ENCODE assay signal across 10 mouse cellular contexts in genomic region chr11:96251480-96252031, GRCm38 (mm10). TPM values are rescaled to one million over a fixed set of nuclear protein-coding genes. Genes with fewer than 3 reads are reported as not detected.
DNase-seq lines count a peak whose midpoint lies in the region; ATAC-seq lines count a peak whose summit lies in the region.
"Had no signal": no experiment of that assay in that cellular context is flagged by ENCODE, and none has a peak within 500 bp of the region (broad histone marks: within the 10 kb centered on the region; RNA-seq: fewer than 3 reads in every experiment).

No protein-coding gene starts in this region.

- no peaks in the 10 kb centered on the region for H3K4me1 ChIP-seq in midbrain, embryonic 11.5 days (ENCODE audit: control insufficient read depth, insufficient read depth, low read length)
- H3K4me1 ChIP-seq in midbrain, embryonic 16.5 days (ENCODE audit: control insufficient read depth, insufficient read depth, low read length): no peaks in the 10 kb centered on the region
- H3K4me1 ChIP-seq in embryonic facial prominence, embryonic 10.5 days: peaks cover 4% of the 10 kb centered on the region; the same call in 1 of the 2 replicates
- no peaks in the 10 kb centered on the region for H3K4me1 ChIP-seq in hindbrain, embryonic 14.5 days (replicated peaks; ENCODE audit: control insufficient read depth, insufficient read depth, low read length)
- H3K4me1 ChIP-seq: liver, embryonic 15.5 days had no signal

- H3K4me3 ChIP-seq in midbrain, embryonic 11.5 days (ENCODE audit: low read depth, low read length): no peak overlapping the region
- H3K4me3 ChIP-seq in midbrain, embryonic 16.5 days (ENCODE audit: low read depth, low read length): no peak overlapping the region
- peak overlapping the region; percentile 16; the same call in 1 of the 2 replicates for H3K4me3 ChIP-seq in embryonic facial prominence, embryonic 10.5 days
- no peak overlapping the region for H3K4me3 ChIP-seq in hindbrain, embryonic 14.5 days (replicated peaks; ENCODE audit: low read length)
- H3K4me3 ChIP-seq: liver, embryonic 15.5 days had no signal

- no peak overlapping the region for H3K4me2 ChIP-seq in midbrain, embryonic 11.5 days
- no peak overlapping the region for H3K4me2 ChIP-seq in midbrain, embryonic 16.5 days (ENCODE audit: low read length)
- no peak overlapping the region for H3K4me2 ChIP-seq in hindbrain, embryonic 14.5 days (replicated peaks)
- H3K4me2 ChIP-seq: liver, embryonic 15.5 days had no signal

- no peak overlapping the region for H3K9ac ChIP-seq in midbrain, embryonic 11.5 days (ENCODE audit: low read length)
- no peak overlapping the region for H3K9ac ChIP-seq in midbrain, embryonic 16.5 days (ENCODE audit: low read depth, low read length)
- H3K9ac ChIP-seq in hindbrain, embryonic 14.5 days: no peak overlapping the region
- H3K9ac ChIP-seq: liver, embryonic 15.5 days had no signal

- H3K27ac ChIP-seq in midbrain, embryonic 11.5 days (ENCODE audit: low read depth, low read length): no peak overlapping the region
- no peak overlapping the region for H3K27ac ChIP-seq in midbrain, embryonic 16.5 days (ENCODE audit: low read length)
- H3K27ac ChIP-seq in embryonic facial prominence, embryonic 10.5 days (replicated peaks): no peak overlapping the region
- no peak overlapping the region for H3K27ac ChIP-seq in hindbrain, embryonic 14.5 days
- H3K27ac ChIP-seq: liver, embryonic 15.5 days had no signal

- no peaks in the 10 kb centered on the region for H3K36me3 ChIP-seq in midbrain, embryonic 11.5 days (ENCODE audit: control insufficient read depth, insufficient read depth, low read length)
- H3K36me3 ChIP-seq in midbrain, embryonic 16.5 days (ENCODE audit: control insufficient read depth, insufficient read depth, low read length): no peaks in the 10 kb centered on the region
- H3K36me3 ChIP-seq in embryonic facial prominence, embryonic 10.5 days (replicated peaks): no peaks in the 10 kb centered on the region
- no peaks in the 10 kb centered on the region for H3K36me3 ChIP-seq in hindbrain, embryonic 14.5 days (replicated peaks; ENCODE audit: control insufficient read depth, insufficient read depth)
- H3K36me3 ChIP-seq: liver, embryonic 15.5 days had no signal

- peaks cover 84% of the 10 kb centered on the region for H3K27me3 ChIP-seq in midbrain, embryonic 11.5 days (ENCODE audit: control insufficient read depth, insufficient read depth, low read length)
- H3K27me3 ChIP-seq in midbrain, embryonic 16.5 days (ENCODE audit: control insufficient read depth, insufficient read depth, low read depth, low read length): peaks cover 89% of the 10 kb centered on the region
- H3K27me3 ChIP-seq in embryonic facial prominence, embryonic 10.5 days (replicated peaks; ENCODE audit: low read depth, poor library complexity, severe bottlenecking): peaks cover 100% of the 10 kb centered on the region
- H3K27me3 ChIP-seq in hindbrain, embryonic 14.5 days (ENCODE audit: control insufficient read depth, insufficient read depth, low read length): peaks cover 98% of the 10 kb centered on the region

- no peaks in the 10 kb centered on the region; the same call in 1 of the 2 replicates for H3K9me3 ChIP-seq in midbrain, embryonic 11.5 days (ENCODE audit: control insufficient read depth, low read length)
- no peaks in the 10 kb centered on the region; the same call in 1 of the 2 replicates for H3K9me3 ChIP-seq in midbrain, embryonic 16.5 days (replicated peaks; ENCODE audit: control insufficient read depth, low read length, poor library complexity, severe bottlenecking)
- no peaks in the 10 kb centered on the region for H3K9me3 ChIP-seq in embryonic facial prominence, embryonic 10.5 days
- no peaks in the 10 kb centered on the region for H3K9me3 ChIP-seq in hindbrain, embryonic 14.5 days (ENCODE audit: control insufficient read depth, low read length)
- H3K9me3 ChIP-seq: liver, embryonic 15.5 days had no signal

- DNase-seq in midbrain, embryonic 11.5 days (ENCODE audit: low spot score, missing footprints): peak; percentile 90
- DNase-seq in embryonic facial prominence, embryonic 10.5 days (ENCODE audit: low spot score): peak; percentile 29
- peak; percentile 64 to 86 for DNase-seq in kidney, postnatal 25 days
- DNase-seq in testis, postnatal 10 days (ENCODE audit: low spot score): peak; percentile 73
- DNase-seq in urinary bladder, postnatal 14 days (ENCODE audit: low spot score): no peak
- no peak for DNase-seq in hindbrain, embryonic 14.5 days (ENCODE audit: low spot score)
- DNase-seq in right cerebral cortex, postnatal 10 days (ENCODE audit: low spot score in 2 of 2): no peak
- DNase-seq: cerebellum, adult 8-10 months had no signal

- ATAC-seq in midbrain, embryonic 11.5 days (ENCODE audit: low FRiP score): no peak
- no peak for ATAC-seq in midbrain, embryonic 16.5 days
- no peak for ATAC-seq in hindbrain, embryonic 14.5 days (ENCODE audit: low FRiP score)

- 2% methylated on average over 46 of the region's 46 CpGs for WGBS in midbrain, embryonic 11.5 days
- WGBS in midbrain, embryonic 16.5 days: 2% methylated on average over 46 of the region's 46 CpGs
- whole genome bisulfite sequencing in embryonic facial prominence, embryonic 10.5 days: 2% methylated on average over 46 of the region's 46 CpGs
- WGBS in hindbrain, embryonic 14.5 days: 2% methylated on average over 46 of the region's 46 CpGs

RNA-seq across cellular contexts. Expression of gene Hoxb9, which starts 19.7 kb away (rescaled TPM):
- not detected in 2 replicates for polyA plus RNA-seq in midbrain, embryonic 11.5 days (2014; fragmentation: Nextera tagmentation; extraction: Ambion mirVana)
- not detected in 2 replicates for polyA plus RNA-seq in midbrain, embryonic 16.5 days (2015; fragmentation: Nextera tagmentation; extraction: Ambion mirVana)
- polyA plus RNA-seq in embryonic facial prominence, embryonic 10.5 days (2016; fragmentation: Nextera tagmentation; extraction: Ambion mirVana): not detected in 2 replicates
- polyA plus RNA-seq in hindbrain, embryonic 14.5 days (2014; fragmentation: Nextera tagmentation; extraction: Ambion mirVana): 10.7 and 22.4 TPM in 2 replicates
- polyA plus RNA-seq: liver, embryonic 15.5 days had no signal

RNA-seq across cellular contexts. Expression of gene Hoxb8, which starts 30.1 kb away (rescaled TPM):
- not detected in 2 replicates for polyA plus RNA-seq in midbrain, embryonic 11.5 days (2014; fragmentation: Nextera tagmentation; extraction: Ambion mirVana)
- not detected in 2 replicates for polyA plus RNA-seq in midbrain, embryonic 16.5 days (2015; fragmentation: Nextera tagmentation; extraction: Ambion mirVana)
- polyA plus RNA-seq in embryonic facial prominence, embryonic 10.5 days (2016; fragmentation: Nextera tagmentation; extraction: Ambion mirVana): not detected in 2 replicates
- 41.2 and 50.6 TPM in 2 replicates for polyA plus RNA-seq in hindbrain, embryonic 14.5 days (2014; fragmentation: Nextera tagmentation; extraction: Ambion mirVana)
- polyA plus RNA-seq: liver, embryonic 15.5 days had no signal

RNA-seq across cellular contexts. Expression of gene Hoxb7, which starts 34.9 kb away (rescaled TPM):
- not detected in 2 replicates for polyA plus RNA-seq in midbrain, embryonic 11.5 days (2014; fragmentation: Nextera tagmentation; extraction: Ambion mirVana)
- polyA plus RNA-seq in midbrain, embryonic 16.5 days (2015; fragmentation: Nextera tagmentation; extraction: Ambion mirVana): not detected in 2 replicates
- not detected in 2 replicates for polyA plus RNA-seq in embryonic facial prominence, embryonic 10.5 days (2016; fragmentation: Nextera tagmentation; extraction: Ambion mirVana)
- 40.8 and 45.6 TPM in 2 replicates for polyA plus RNA-seq in hindbrain, embryonic 14.5 days (2014; fragmentation: Nextera tagmentation; extraction: Ambion mirVana)

RNA-seq across cellular contexts. Expression of gene Hoxb6, which starts 40.7 kb away (rescaled TPM):
- not detected in 2 replicates for polyA plus RNA-seq in midbrain, embryonic 11.5 days (2014; fragmentation: Nextera tagmentation; extraction: Ambion mirVana)
- polyA plus RNA-seq in midbrain, embryonic 16.5 days (2015; fragmentation: Nextera tagmentation; extraction: Ambion mirVana): not detected in 2 replicates
- 0.15 TPM in 1 of 2 replicates, not detected in the other for polyA plus RNA-seq in embryonic facial prominence, embryonic 10.5 days (2016; fragmentation: Nextera tagmentation; extraction: Ambion mirVana)
- polyA plus RNA-seq in hindbrain, embryonic 14.5 days (2014; fragmentation: Nextera tagmentation; extraction: Ambion mirVana): 71.4 and 90.1 TPM in 2 replicates

RNA-seq across cellular contexts. Expression of gene Hoxb5, which starts 51.6 kb away (rescaled TPM):
- polyA plus RNA-seq in midbrain, embryonic 11.5 days (2014; fragmentation: Nextera tagmentation; extraction: Ambion mirVana): not detected in 2 replicates
- 0.14 TPM in 1 of 2 replicates, not detected in the other for polyA plus RNA-seq in midbrain, embryonic 16.5 days (2015; fragmentation: Nextera tagmentation; extraction: Ambion mirVana)
- polyA plus RNA-seq in embryonic facial prominence, embryonic 10.5 days (2016; fragmentation: Nextera tagmentation; extraction: Ambion mirVana): 0.07 and 0.28 TPM in 2 replicates
- 140 and 157 TPM in 2 replicates for polyA plus RNA-seq in hindbrain, embryonic 14.5 days (2014; fragmentation: Nextera tagmentation; extraction: Ambion mirVana)

Comparison
In these comparisons a context has a peak if more than half of its experiments do, and no peak if none do; other contexts are left out.
1. DNase-seq: peak in midbrain, embryonic 11.5 days (single experiment), embryonic facial prominence, embryonic 10.5 days (single experiment), kidney, postnatal 25 days (2 of 2) and testis, postnatal 10 days (single experiment); none in urinary bladder, postnatal 14 days (single experiment), hindbrain, embryonic 14.5 days (single experiment) and right cerebral cortex, postnatal 10 days (0 of 2).
2. RNA of gene Hoxb9, which starts 19.7 kb away (polyA plus RNA-seq): 10.7 to 22.4 TPM in hindbrain, embryonic 14.5 days; not detected in midbrain, embryonic 11.5 days, not detected in midbrain, embryonic 16.5 days and not detected in embryonic facial prominence, embryonic 10.5 days; every median in the first group is over 10 times any median in the second.
3. RNA of gene Hoxb8, which starts 30.1 kb away (polyA plus RNA-seq): 41.2 to 50.6 TPM in hindbrain, embryonic 14.5 days; not detected in midbrain, embryonic 16.5 days, not detected in midbrain, embryonic 11.5 days and not detected in embryonic facial prominence, embryonic 10.5 days; every median in the first group is over 10 times any median in the second.
4. RNA of gene Hoxb7, which starts 34.9 kb away (polyA plus RNA-seq): 40.8 to 45.6 TPM in hindbrain, embryonic 14.5 days; not detected in midbrain, embryonic 11.5 days, not detected in midbrain, embryonic 16.5 days and not detected in embryonic facial prominence, embryonic 10.5 days; every median in the first group is over 10 times any median in the second.